Mouse (Mus musculus): ENCODE data around the gene Ubn1. TPM values are rescaled to one million over a fixed set of nuclear protein-coding genes. Genes with fewer than 3 reads are reported as not detected.

Ubn1 gene
- polyA plus RNA-seq (2017; shearing (Covaris generic)) = 92.4 TPM

GRCm38 (mm10) chr16:5049774-5050234, at the start of gene Ubn1, which contains the start of gene Glyr1:
TSS of gene Ubn1 (plus strand) at chr16:5050057.
TSS of gene Glyr1 (minus strand) at chr16:5049863.

DNA sequence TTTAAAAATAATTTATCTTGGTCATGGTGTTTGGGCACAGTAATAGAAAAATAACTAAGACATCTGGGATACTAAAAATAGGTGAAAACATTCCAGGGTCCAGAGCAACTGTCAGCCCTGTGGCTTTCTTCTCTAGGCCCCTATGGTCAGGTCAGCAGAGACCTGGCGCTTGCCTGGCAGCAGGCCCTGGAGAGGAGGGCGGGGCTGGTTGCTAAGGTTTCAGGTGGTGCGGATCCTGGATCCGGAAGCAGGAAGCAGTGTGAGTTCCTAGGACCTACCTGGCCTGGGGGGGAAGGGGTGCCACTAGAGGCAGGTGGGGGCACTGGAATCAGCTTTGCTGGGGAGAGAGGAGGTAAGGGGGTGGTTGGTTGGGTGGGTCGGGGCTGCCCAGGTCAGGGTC, 42.8 kb upstream of the Ubn1 start, which contains the start of gene Smim22:
Gene Smim22, plus strand, starts transcription at position 222 of the 400 bp plus-strand sequence.

DNA sequence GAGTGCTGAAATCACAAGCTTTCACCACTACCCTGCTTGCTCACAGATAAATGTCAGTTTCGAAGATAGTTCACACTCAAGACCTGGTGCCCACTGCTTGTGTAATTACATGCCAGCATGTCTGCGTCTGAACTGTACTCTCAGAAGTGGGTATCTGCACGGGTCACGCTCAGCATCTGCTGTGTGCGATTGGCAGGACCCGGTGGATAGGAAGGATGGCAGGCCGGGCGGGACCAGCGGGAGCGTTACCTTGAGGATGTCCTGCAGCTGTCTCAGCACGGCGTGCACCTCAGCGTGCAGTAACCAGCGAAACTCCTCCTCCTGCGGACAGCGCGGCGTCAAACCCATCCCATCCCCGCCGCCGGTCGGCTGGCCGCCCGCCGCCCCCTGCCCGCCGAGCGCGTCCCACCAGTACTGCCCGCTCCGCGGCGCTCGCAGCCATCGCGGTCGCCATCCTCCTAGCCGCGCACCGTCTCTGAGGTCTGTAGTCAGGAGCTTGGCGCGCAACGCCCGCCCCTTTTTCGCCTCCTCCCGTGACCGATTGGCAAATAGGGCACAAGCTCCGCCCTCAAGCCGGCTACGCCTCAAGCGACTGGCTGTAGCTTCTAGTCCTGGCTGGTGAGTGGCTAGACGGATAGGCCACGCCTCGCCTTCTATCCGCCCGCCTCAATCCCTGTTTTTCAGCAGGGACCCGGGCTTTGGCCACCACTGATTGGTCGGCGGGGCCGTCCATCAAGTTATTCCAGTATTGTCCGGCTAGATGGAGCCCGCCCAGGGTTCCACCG, 36.6 kb upstream of the Ubn1 start, which contains the start of gene Rogdi:
Gene Rogdi, minus strand, starts transcription at position 500 of the 785 bp plus-strand sequence.

DNA sequence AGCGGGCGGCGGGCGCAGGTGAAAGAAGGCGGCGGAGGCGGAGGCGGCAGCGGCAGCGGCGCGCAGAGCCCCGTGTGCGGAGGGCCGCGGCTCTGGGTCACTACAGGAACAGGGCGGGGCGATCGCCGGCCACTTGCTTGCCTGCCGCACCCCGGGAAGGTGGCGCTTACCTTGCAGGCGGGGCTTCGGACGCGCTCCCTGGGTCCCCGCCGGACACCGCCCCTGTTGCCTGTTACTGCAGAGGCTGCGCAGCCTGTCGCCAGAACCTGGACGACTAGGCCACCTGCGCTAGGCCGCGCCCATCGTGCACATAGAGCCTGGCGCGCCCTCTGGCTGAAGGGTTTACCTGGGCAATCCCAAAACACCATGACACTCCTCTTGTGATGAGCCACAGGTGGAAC, 82.5 kb downstream of the Ubn1 start, which contains the start of gene Ppl:
Gene Ppl, minus strand, starts transcription at position 21 of the 401 bp plus-strand sequence.

Other genes with a start within 250 kb of the Ubn1 start
- gene 4930562C15Rik, start 214.6 kb upstream of the Ubn1 start, polyA plus RNA-seq (2017; shearing (Covaris generic)) = not detected
- 104 TPM for gene Ubald1, start 169.7 kb upstream of the Ubn1 start, polyA plus RNA-seq (2017; shearing (Covaris generic))
- gene Mgrn1, start 163.8 kb upstream of the Ubn1 start, polyA plus RNA-seq (2017; shearing (Covaris generic)) = 61.7 TPM
- 64.3 TPM for gene Nudt16l1, start 111.3 kb upstream of the Ubn1 start, polyA plus RNA-seq (2017; shearing (Covaris generic))
- gene Anks3, start 85.9 kb upstream of the Ubn1 start, polyA plus RNA-seq (2017; shearing (Covaris generic)) = 69.7 TPM
- gene Sept12, start 52.2 kb upstream of the Ubn1 start, polyA plus RNA-seq (2017; shearing (Covaris generic)) = not detected
- gene Smim22, start 42.8 kb upstream of the Ubn1 start, polyA plus RNA-seq (2017; shearing (Covaris generic)) = not detected
- 11.5 TPM for gene Rogdi, start 36.5 kb upstream of the Ubn1 start, polyA plus RNA-seq (2017; shearing (Covaris generic))
- 156 TPM for gene Glyr1, start 194 bp upstream of the Ubn1 start, polyA plus RNA-seq (2017; shearing (Covaris generic))
- 0.20 TPM for gene Ppl, start 82.4 kb downstream of the Ubn1 start, polyA plus RNA-seq (2017; shearing (Covaris generic))
- gene Sec14l5, start 97.1 kb downstream of the Ubn1 start, polyA plus RNA-seq (2017; shearing (Covaris generic)) = not detected
- 33.8 TPM for gene Nagpa, start 154.0 kb downstream of the Ubn1 start, polyA plus RNA-seq (2017; shearing (Covaris generic))
- gene AU021092, start 172.2 kb downstream of the Ubn1 start, polyA plus RNA-seq (2017; shearing (Covaris generic)) = not detected
- 46.9 TPM for gene Alg1, start 183.6 kb downstream of the Ubn1 start, polyA plus RNA-seq (2017; shearing (Covaris generic))
- gene Eef2kmt, start 205.9 kb downstream of the Ubn1 start, polyA plus RNA-seq (2017; shearing (Covaris generic)) = 32.0 TPM